Mouse (Mus musculus): Measurements from ENCODE around the gene Cald1. TPM values are rescaled to one million over a fixed set of nuclear protein-coding genes. Genes with fewer than 3 reads are reported as not detected.

Cald1 gene
- polyA plus RNA-seq, 1 experiment = 24.7 TPM

DNA sequence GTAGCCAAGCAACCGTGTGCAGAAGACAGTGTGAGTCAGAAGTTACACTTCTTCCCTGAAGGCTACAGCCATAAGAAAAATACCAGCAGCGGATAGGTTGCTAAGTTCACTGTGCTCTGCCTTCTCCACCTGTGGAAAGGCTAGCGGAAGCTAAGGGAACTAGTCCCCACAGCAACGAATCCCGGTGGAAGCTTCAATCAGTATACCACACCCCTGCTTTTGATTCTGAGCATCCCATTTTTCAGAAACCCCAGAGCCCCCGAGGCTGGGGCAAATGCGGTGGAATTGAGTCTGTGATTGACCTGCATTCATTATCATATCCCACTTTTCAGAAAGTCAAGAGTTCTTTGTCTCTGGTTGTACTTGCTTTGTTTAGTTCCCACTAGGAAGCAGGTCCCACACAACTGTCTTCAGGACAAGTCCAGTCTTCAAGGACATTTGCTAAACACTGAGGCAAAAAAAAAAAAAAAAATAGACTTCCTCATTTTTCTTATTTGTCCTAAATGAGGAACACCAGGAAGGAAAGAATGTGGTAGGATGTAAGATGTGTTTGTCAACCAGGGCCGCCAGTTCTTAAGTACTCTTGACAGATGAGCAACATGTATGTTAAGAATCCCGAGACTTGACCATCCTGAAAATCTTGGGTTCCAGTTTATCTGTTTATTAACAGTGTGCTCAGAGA is 118.0 kb downstream of the Cald1 start:
- peaks cover 7% of the 10 kb centered on the region; the same call in 1 of the 2 replicates for H3K4me1 ChIP-seq (ENCODE audit: control insufficient read depth, insufficient read depth, low read length)
- no peak overlapping the region for H3K4me3 ChIP-seq (ENCODE audit: insufficient read depth, low read depth, low read length)
- TF ChIP-seq POLR2A (IDR thresholded peaks at IDR 0.05; ENCODE audit: low read depth, low read length) = no peak
- no peaks in the 10 kb centered on the region for H3K27me3 ChIP-seq (replicated peaks; ENCODE audit: control insufficient read depth, insufficient read depth, low read length)
- DNase-seq = no peak
- no peak overlapping the region for H3K27ac ChIP-seq (ENCODE audit: insufficient read depth, low read depth, low read length)
- no peaks in the 10 kb centered on the region for H3K36me3 ChIP-seq (ENCODE audit: control insufficient read depth, insufficient read depth, low read length)
- WGBS = 90% methylated on average over 9 of the region's 9 CpGs

DNA sequence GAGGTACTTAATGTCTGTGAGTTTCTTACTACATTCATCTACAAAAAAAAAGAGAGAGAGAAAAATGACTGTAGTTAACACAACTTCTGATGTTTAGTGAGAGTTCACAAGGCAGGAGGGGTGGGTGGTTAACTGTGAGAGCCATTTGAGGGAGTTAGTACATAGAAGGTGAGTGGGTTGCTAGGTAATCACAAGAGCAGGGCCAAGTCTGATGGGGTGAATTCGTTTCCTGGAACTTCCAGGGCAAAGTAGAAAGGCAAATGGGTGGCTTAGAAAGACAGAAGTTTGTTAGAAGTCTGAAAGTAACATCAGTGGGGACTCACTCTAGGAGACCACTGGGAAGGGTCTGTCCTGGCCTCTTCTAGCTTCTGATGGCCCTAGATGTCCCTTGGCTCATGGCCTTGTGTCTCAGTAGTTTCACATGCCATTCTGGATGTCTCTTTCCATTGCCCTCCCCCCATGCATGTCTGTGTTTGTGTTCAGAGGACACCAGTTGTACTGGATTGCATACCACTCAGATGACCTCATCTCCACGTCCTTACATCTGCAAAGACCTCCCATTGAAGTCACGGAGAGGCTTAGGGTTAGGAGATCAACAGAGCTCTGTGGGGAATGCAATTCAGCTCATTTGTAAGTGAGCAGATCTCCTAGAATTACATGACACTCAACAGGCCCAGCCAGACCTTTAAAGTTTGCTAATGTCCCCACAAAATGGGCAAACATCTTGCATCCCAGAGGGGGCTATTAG is 118.8 kb downstream of the Cald1 start:
- Histone ChIP-seq H3K4me3 (ENCODE audit: insufficient read depth, low read depth, low read length) (no peak overlapping the region), H3K4me1 (ENCODE audit: control insufficient read depth, insufficient read depth, low read length) (peaks cover 11% of the 10 kb centered on the region; the same call in 1 of the 2 replicates), H3K27ac (ENCODE audit: insufficient read depth, low read depth, low read length) (no peak overlapping the region), H3K27me3 (replicated peaks; ENCODE audit: control insufficient read depth, insufficient read depth, low read length) (no peaks in the 10 kb centered on the region), H3K36me3 (ENCODE audit: control insufficient read depth, insufficient read depth, low read length) (no peaks in the 10 kb centered on the region)
- TF ChIP-seq POLR2A (IDR thresholded peaks at IDR 0.05; ENCODE audit: low read depth, low read length) = no peak
- TF ChIP-seq CTCF (conservative IDR thresholded peaks at IDR 0.05; ENCODE audit: insufficient read depth, insufficient read length, low read depth, low read length) = no peak
- DNase-seq = peak; percentile 37
- 41% methylated on average over 3 of the region's 3 CpGs for WGBS

- Histone ChIP-seq H3K4me1 (ENCODE audit: control insufficient read depth, insufficient read depth, low read length) (peaks cover 11% of the 10 kb centered on the region; the same call in 1 of the 2 replicates), H3K27ac (ENCODE audit: insufficient read depth, low read depth, low read length) (no peak overlapping the region), H3K27me3 (replicated peaks; ENCODE audit: control insufficient read depth, insufficient read depth, low read length) (no peaks in the 10 kb centered on the region), H3K4me3 (ENCODE audit: insufficient read depth, low read depth, low read length) (no peak overlapping the region), H3K36me3 (ENCODE audit: control insufficient read depth, insufficient read depth, low read length) (no peaks in the 10 kb centered on the region)
- TF ChIP-seq CTCF (conservative IDR thresholded peaks at IDR 0.05; ENCODE audit: insufficient read depth, insufficient read length, low read depth, low read length) = no peak
- TF ChIP-seq POLR2A (IDR thresholded peaks at IDR 0.05; ENCODE audit: low read depth, low read length) = no peak
- DNase-seq = no peak
- 71% methylated on average over 4 of the region's 4 CpGs for WGBS
These were observed 119.4 kb downstream of the Cald1 start for GRCm38 (mm10) chr6:34717651-34718050.

DNA sequence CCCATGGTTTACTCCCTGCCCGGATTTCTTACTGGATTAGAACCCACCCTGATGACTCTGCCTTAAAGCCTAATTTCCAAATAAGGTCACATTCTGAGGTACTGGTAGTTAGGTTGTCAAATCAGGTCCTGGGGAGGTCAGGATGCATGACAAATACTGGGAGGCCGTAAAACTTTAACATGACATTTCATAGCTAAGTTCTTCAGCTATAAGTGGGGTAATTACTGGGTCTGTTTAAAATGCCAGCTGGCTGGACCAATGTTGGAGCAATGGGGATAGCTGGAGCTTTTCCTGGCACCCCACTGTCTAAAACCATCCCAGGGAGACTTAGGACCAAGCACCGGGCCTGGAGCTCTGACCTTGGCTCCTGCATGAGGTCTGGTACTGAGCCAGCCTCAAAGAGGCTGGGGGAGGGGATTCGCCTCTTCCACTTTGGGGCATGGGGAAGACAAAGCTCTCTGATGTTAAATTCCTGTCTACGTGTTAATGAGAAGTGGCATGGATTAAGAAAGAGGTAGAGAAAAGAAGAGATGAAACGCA is 120.9 kb downstream of the Cald1 start:
- no peaks in the 10 kb centered on the region for H3K36me3 ChIP-seq (ENCODE audit: control insufficient read depth, insufficient read depth, low read length)
- H3K27me3 ChIP-seq (replicated peaks; ENCODE audit: control insufficient read depth, insufficient read depth, low read length) = no peaks in the 10 kb centered on the region
- DNase-seq = no peak
- no peak overlapping the region for H3K4me3 ChIP-seq (ENCODE audit: insufficient read depth, low read depth, low read length)
- TF ChIP-seq CTCF (conservative IDR thresholded peaks at IDR 0.05; ENCODE audit: insufficient read depth, insufficient read length, low read depth, low read length) = no peak
- no peak for TF ChIP-seq POLR2A (IDR thresholded peaks at IDR 0.05; ENCODE audit: low read depth, low read length)
- H3K4me1 ChIP-seq (ENCODE audit: control insufficient read depth, insufficient read depth, low read length) = peaks cover 9% of the 10 kb centered on the region; the same call in 1 of the 2 replicates
- 71% methylated on average over 6 of the region's 6 CpGs for WGBS
- no peak overlapping the region for H3K27ac ChIP-seq (ENCODE audit: insufficient read depth, low read depth, low read length)

- peaks cover 9% of the 10 kb centered on the region; the same call in 1 of the 2 replicates for H3K4me1 ChIP-seq (ENCODE audit: control insufficient read depth, insufficient read depth, low read length)
- H3K27ac ChIP-seq (ENCODE audit: insufficient read depth, low read depth, low read length) = no peak overlapping the region
- peak; percentile 56 for DNase-seq
- H3K36me3 ChIP-seq (ENCODE audit: control insufficient read depth, insufficient read depth, low read length) = no peaks in the 10 kb centered on the region
- TF ChIP-seq POLR2A (IDR thresholded peaks at IDR 0.05; ENCODE audit: low read depth, low read length) (no peak), CTCF (conservative IDR thresholded peaks at IDR 0.05; ENCODE audit: insufficient read depth, insufficient read length, low read depth, low read length) (no peak)
- 46% methylated on average over 4 of the region's 4 CpGs for WGBS
- no peak overlapping the region for H3K4me3 ChIP-seq (ENCODE audit: insufficient read depth, low read depth, low read length)
- H3K27me3 ChIP-seq (replicated peaks; ENCODE audit: control insufficient read depth, insufficient read depth, low read length) = no peaks in the 10 kb centered on the region
These were observed 122.1 kb downstream of the Cald1 start for GRCm38 (mm10) chr6:34720447-34720846.

GRCm38 (mm10) chr6:34721740-34722139 is 123.4 kb downstream of the Cald1 start:
- no peaks in the 10 kb centered on the region for H3K27me3 ChIP-seq (replicated peaks; ENCODE audit: control insufficient read depth, insufficient read depth, low read length)
- no peak for TF ChIP-seq POLR2A (IDR thresholded peaks at IDR 0.05; ENCODE audit: low read depth, low read length)
- TF ChIP-seq CTCF (conservative IDR thresholded peaks at IDR 0.05; ENCODE audit: insufficient read depth, insufficient read length, low read depth, low read length) = no peak
- DNase-seq = peak; percentile 40
- H3K27ac ChIP-seq (ENCODE audit: insufficient read depth, low read depth, low read length) = peak overlapping the region; percentile 54; the same call in 1 of the 2 replicates
- no peaks in the 10 kb centered on the region for H3K36me3 ChIP-seq (ENCODE audit: control insufficient read depth, insufficient read depth, low read length)
- H3K4me3 ChIP-seq (ENCODE audit: insufficient read depth, low read depth, low read length) = no peak overlapping the region
- WGBS = 43% methylated on average over 6 of the region's 6 CpGs
- H3K4me1 ChIP-seq (ENCODE audit: control insufficient read depth, insufficient read depth, low read length) = peaks cover 9% of the 10 kb centered on the region; the same call in 1 of the 2 replicates

DNA sequence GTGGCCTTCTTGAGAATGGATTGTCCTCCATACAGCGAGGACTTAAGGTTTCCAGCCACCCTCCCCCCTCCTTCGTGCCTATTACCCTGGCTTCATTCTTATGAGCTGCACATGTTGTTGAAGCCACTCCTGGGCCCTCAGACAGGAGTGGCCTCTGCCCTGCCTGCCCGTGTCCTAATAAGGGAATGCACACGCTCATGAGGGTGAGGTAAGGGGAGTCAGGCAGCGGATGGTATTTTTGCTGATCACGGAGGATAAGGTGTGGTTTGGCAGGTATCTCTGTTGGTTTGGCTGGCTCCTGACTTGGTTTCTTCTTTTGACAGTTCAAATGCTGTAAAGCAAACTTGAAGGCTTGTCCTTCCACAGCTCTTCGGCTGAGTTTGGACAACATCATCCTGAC is 124.4 kb downstream of the Cald1 start:
- 77% methylated on average over 7 of the region's 7 CpGs for WGBS
- H3K4me1 ChIP-seq (ENCODE audit: control insufficient read depth, insufficient read depth, low read length) = peaks cover 4% of the 10 kb centered on the region; the same call in 1 of the 2 replicates
- no peak for DNase-seq

More for the DNA sequence above, 124.4 kb downstream of the Cald1 start:
- Histone ChIP-seq H3K36me3 (ENCODE audit: control insufficient read depth, insufficient read depth, low read length) (no peaks in the 10 kb centered on the region), H3K27me3 (replicated peaks; ENCODE audit: control insufficient read depth, insufficient read depth, low read length) (no peaks in the 10 kb centered on the region), H3K4me3 (ENCODE audit: insufficient read depth, low read depth, low read length) (no peak overlapping the region), H3K27ac (ENCODE audit: insufficient read depth, low read depth, low read length) (no peak overlapping the region)
- TF ChIP-seq POLR2A (IDR thresholded peaks at IDR 0.05; ENCODE audit: low read depth, low read length) = no peak
- TF ChIP-seq CTCF (conservative IDR thresholded peaks at IDR 0.05; ENCODE audit: insufficient read depth, insufficient read length, low read depth, low read length) = no peak

Measured in kidney, adult 2 months (tissue).